Mouse (Mus musculus): ENCODE measurements around the gene Plac1.

GRCm38 (mm10) chrX:53201616-53202015 is 38.3 kb downstream of the Plac1 start:
- TF ChIP-seq CTCF (IDR thresholded peaks at IDR 0.05 in 2 of 3, conservative IDR thresholded peaks at IDR 0.05 in 1 of 3; ENCODE audit: control insufficient read depth in 1 of 3, insufficient read depth in 1 of 3, low read depth in 2 of 3, low read length in 3 of 3, poor library complexity in 1 of 3, severe bottlenecking in 1 of 3) (no peak), NRF1 (IDR thresholded peaks at IDR 0.05; ENCODE audit: insufficient read depth, low read depth, low read length, poor library complexity, severe bottlenecking) (no peak), POLR2AphosphoS2 (IDR thresholded peaks at IDR 0.05; ENCODE audit: low read length) (no peak), MAX (IDR thresholded peaks at IDR 0.05; ENCODE audit: low read length) (no peak), ZNF384 (IDR thresholded peaks at IDR 0.05; ENCODE audit: low read depth, low read length) (no peak)
